Mouse (Mus musculus): ENCODE results near the gene Mpig6b. TPM values are rescaled to one million over a fixed set of nuclear protein-coding genes. Genes with fewer than 3 reads are reported as not detected.

The Mpig6b gene
- polyA plus RNA-seq, 1 experiment from 2014 or later, result 4.1 TPM

DNA sequence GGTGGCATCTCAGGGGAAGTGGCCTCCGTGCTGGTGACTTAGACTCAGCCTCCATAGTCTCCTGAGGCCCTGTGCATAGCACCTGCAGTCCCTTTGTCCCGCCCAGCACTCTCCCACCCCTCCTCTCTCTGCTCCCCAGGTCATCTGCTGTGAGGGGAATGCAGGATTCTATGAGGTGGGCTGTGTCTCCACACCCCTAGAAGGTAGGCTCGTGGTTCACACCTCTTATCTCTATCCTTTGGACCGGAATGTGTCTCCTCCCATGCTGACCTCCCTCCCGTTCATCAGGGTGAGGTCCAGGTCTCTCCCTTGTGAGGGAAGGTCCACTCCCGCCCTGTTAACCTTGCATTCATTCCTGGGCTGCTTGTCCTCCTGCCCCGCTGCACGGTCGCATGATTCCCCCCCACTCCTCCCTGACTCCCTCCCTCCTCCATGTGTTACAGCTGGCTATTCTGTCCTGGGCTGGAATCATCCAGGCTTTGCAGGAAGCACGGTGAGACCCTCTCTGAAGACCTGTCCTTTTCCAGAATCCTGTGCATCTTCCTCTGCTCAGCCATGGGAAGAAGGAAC is 34.3 kb upstream of the Mpig6b start:
- Histone ChIP-seq H3K36me3 (peaks cover 84% of the 10 kb centered on the region), H3K4me2 (no peak overlapping the region), H3K9me3 (replicated peaks) (no peaks in the 10 kb centered on the region), H3K27me3 (no peaks in the 10 kb centered on the region), H3K4me1 (replicated peaks) (peaks cover 52% of the 10 kb centered on the region), H3K27ac (no peak overlapping the region), H3K4me3 (replicated peaks) (no peak overlapping the region), H3K9ac (no peak overlapping the region)
- ATAC-seq (ENCODE audit: low read depth), result no peak
- WGBS (ENCODE audit: insufficient replicate concordance), result 72% methylated on average over 10 of the region's 10 CpGs
- no peak for DNase-seq

- Histone ChIP-seq H3K9me3 (replicated peaks) (no peaks in the 10 kb centered on the region), H3K36me3 (peaks cover 98% of the 10 kb centered on the region), H3K4me1 (replicated peaks) (peaks cover 31% of the 10 kb centered on the region), H3K9ac (no peak overlapping the region), H3K27me3 (no peaks in the 10 kb centered on the region), H3K27ac (no peak overlapping the region), H3K4me2 (no peak overlapping the region), H3K4me3 (replicated peaks) (no peak overlapping the region)
- no peak for ATAC-seq (ENCODE audit: low read depth)
- DNase-seq, result no peak
- WGBS (ENCODE audit: insufficient replicate concordance), result 87% methylated on average over 12 of the region's 12 CpGs
Measured at GRCm38 (mm10) chr17:35097164-35097655, 31.2 kb upstream of the Mpig6b start.

DNA sequence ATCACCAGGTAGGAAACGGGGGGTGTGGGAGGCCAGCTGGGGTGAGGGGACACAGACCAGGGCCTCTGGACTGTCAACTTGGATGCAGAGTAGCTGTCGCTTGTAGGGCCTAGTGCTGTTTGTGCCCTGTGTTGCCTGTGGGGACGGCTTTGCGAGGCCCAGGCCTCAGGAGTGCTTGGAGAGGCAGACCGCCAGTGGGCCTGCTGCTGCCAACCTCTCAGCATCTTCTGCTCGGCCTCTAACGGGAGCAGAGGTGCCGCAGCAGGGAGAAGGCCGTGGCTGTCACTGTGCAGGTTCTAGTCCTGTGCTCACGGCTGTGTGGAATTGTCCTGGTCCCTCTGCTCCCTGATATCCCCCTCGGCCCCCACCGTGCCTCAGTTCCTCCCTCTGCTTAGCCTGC is 30.6 kb upstream of the Mpig6b start:
- H3K4me3 ChIP-seq (replicated peaks), result no peak overlapping the region
- H3K27ac ChIP-seq, result no peak overlapping the region
- ATAC-seq (ENCODE audit: low read depth), result no peak
- no peak overlapping the region for H3K4me2 ChIP-seq
- H3K9me3 ChIP-seq (replicated peaks), result no peaks in the 10 kb centered on the region
- DNase-seq, result no peak
- 88% methylated on average over 12 of the region's 12 CpGs for WGBS (ENCODE audit: insufficient replicate concordance)
- peaks cover 28% of the 10 kb centered on the region for H3K4me1 ChIP-seq (replicated peaks)
- H3K27me3 ChIP-seq, result no peaks in the 10 kb centered on the region
- no peak overlapping the region for H3K9ac ChIP-seq
- peaks cover 97% of the 10 kb centered on the region for H3K36me3 ChIP-seq

DNA sequence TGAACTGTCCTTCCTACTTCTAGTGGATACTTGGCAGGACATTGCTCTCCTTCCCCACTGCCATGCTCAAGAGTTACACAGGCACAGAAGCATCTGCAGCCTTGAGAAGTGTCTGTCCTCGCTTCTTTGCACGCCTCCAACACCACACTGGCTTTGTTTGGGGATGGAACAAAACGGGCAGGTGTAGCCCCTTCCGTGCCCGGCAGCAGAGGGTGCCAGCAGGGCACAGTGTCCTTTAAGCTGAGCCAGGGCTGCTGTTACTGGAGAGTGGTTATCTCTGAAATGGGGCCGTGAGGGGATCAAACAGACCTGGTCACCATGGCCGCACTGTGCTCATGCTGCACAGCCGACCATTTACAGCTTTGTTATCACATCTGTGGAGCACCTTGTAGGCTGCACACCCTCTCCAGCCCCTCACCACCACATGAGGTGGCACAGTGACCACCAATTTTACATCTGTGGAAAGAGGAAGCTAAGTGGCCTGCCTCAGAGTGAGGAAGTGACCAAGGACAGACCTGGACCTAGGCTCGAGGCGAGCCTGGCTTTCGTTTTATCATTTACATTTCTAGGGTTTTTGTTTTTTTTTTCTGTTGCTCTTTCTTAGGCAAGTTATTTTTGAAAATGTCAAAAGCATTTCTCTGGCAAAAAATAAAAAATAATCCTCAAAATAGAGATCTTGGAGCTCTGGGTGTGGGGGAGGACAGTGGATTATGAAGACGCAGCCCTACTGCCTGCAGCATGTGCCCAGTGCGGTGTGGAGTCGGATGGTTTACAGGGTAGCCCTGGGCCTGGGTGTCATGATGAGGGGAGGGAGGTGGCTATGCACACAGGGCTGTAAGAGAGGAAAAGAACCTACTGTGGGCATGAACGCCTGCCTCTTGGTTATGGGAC is 28.7 kb upstream of the Mpig6b start:
- peaks cover 89% of the 10 kb centered on the region for H3K36me3 ChIP-seq
- H3K4me2 ChIP-seq, result no peak overlapping the region
- H3K27me3 ChIP-seq, result no peaks in the 10 kb centered on the region
- DNase-seq, result no peak
- no peaks in the 10 kb centered on the region for H3K9me3 ChIP-seq (replicated peaks)
- H3K4me3 ChIP-seq (replicated peaks), result no peak overlapping the region
- 78% methylated on average over 15 of the region's 15 CpGs for WGBS (ENCODE audit: insufficient replicate concordance)
- ATAC-seq (ENCODE audit: low read depth), result no peak
- peaks cover 31% of the 10 kb centered on the region for H3K4me1 ChIP-seq (replicated peaks)
- H3K9ac ChIP-seq, result no peak overlapping the region
- no peak overlapping the region for H3K27ac ChIP-seq

DNA sequence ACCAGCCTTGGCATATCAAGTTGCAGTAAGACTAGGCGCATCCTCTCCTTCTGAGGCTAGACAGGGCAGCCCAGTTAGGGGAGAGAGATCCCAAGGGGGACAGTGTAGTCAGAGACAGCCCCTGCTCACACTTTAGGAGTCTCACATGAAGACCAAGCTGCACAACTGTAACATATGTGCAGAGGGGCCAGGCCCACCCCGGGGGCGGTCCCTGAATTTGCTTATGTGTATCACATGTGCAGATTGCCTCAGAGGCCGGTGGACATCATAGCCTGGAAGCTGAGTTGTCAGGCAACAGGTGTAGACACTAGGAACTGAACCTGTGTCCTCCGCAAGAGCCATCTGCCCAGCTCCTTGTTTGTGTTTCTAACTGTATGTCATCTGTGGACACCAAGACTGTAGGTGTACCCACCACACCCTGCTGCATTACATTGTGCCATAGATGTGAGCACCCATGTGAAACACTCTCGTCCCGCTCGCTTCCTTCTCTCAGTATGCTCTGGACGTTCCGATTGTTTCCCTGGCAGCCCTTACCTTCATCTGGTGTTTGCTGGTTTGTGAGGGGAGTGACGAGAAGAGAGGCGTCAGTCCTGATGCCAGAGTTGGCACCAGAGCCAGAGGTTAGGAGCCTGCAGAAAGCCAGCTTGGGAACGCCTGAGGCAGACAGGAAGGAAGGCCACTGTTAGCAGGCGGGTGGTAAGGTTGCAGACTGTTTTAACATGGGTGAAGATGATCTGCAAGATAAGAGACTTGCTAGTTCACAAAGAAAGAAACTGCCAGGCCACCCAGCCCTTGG is 26.6 kb upstream of the Mpig6b start:
- Histone ChIP-seq H3K9me3 (replicated peaks) (no peaks in the 10 kb centered on the region), H3K9ac (no peak overlapping the region), H3K36me3 (peaks cover 70% of the 10 kb centered on the region), H3K27me3 (no peaks in the 10 kb centered on the region), H3K4me1 (replicated peaks) (peaks cover 38% of the 10 kb centered on the region), H3K4me2 (no peak overlapping the region), H3K27ac (no peak overlapping the region), H3K4me3 (replicated peaks) (no peak overlapping the region)
- WGBS (ENCODE audit: insufficient replicate concordance), result 86% methylated on average over 14 of the region's 14 CpGs
- ATAC-seq (ENCODE audit: low read depth) (no peak), DNase-seq (no peak)

GRCm38 (mm10) chr17:35090166-35090932 is 24.4 kb upstream of the Mpig6b start:
- peak; percentile 59 for ATAC-seq (ENCODE audit: low read depth)
- Histone ChIP-seq H3K36me3 (peaks cover 47% of the 10 kb centered on the region), H3K27me3 (0 out of 2 replicates have a peak, but pooled peaks cover 4% of the 10 kb centered on the region), H3K4me2 (peak overlapping the region; percentile 79), H3K27ac (peak overlapping the region; percentile 91), H3K4me1 (replicated peaks) (peaks cover 43% of the 10 kb centered on the region), H3K9ac (peak overlapping the region; percentile 87), H3K4me3 (replicated peaks) (peak overlapping the region; percentile 74), H3K9me3 (replicated peaks) (no peaks in the 10 kb centered on the region)
- 57% methylated on average over 8 of the region's 8 CpGs for WGBS (ENCODE audit: insufficient replicate concordance)
- peak; percentile 67 for DNase-seq

DNA sequence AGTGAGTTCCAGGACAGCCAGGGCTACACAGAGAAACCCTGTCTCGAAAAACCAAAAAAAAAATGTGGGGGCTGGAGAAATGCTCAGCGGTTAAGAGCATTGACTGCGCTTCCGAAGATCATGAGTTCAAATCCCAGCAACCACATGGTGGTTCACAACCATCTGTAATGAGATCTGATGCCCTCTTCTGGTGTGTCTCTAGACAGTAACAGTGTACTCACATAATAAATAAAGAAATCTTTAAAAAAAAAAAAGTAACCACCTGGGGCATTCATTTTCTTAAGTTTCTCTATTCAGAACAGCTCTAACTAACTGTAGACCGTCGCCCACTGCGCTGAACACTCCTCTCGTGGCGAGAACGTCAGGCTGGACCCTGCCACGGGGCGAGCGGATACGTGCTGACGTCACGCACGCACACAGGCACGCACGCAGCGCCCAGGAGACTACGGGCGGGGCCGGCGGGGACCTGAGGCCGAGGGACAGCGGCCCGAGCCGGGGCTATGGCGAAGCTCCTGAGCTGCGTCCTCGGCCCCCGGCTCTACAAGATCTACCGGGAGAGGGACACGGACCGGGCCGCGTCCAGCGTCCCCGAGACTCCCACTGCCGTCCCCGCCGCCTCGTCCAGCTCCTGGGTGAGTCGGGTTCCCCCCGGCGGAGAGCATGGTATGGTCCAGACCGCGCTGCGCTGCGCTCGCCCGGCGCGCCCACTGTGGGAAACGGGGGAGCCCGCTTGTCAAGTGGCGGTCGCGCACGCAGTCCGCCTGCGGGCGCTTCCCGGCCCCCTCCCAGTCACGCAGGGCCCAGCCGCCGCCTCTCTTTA is 23.1 kb upstream of the Mpig6b start, which contains the start of gene Abhd16a:
Abhd16a (plus strand) TSS at position 439 of the 820 bp plus-strand sequence.
- ATAC-seq (ENCODE audit: low read depth) (peak; percentile 96), DNase-seq (peak; percentile 92)
- 2% methylated on average over 66 of the region's 67 CpGs for WGBS (ENCODE audit: insufficient replicate concordance)
- H3K27me3 ChIP-seq, result 0 out of 2 replicates have a peak, but pooled peaks cover 4% of the 10 kb centered on the region
- peak within 1 kb of the TSS; percentile 74 for H3K4me3 ChIP-seq (replicated peaks)
- peak within 1 kb of the TSS; percentile 91 for H3K27ac ChIP-seq
- H3K9me3 ChIP-seq (replicated peaks), result no peaks in the 10 kb centered on the region
- H3K9ac ChIP-seq, result peak within 1 kb of the TSS; percentile 87
- H3K4me1 ChIP-seq (replicated peaks), result peaks cover 49% of the 10 kb centered on the region
- H3K4me2 ChIP-seq, result peak within 1 kb of the TSS; percentile 79
- H3K36me3 ChIP-seq, result peaks cover 34% of the 10 kb centered on the region

GRCm38 (mm10) chr17:35088151-35088550 is 22.2 kb upstream of the Mpig6b start:
- Histone ChIP-seq H3K36me3 (peaks cover 25% of the 10 kb centered on the region), H3K27ac (no peak overlapping the region), H3K9ac (no peak overlapping the region), H3K4me2 (no peak overlapping the region), H3K27me3 (0 out of 2 replicates have a peak, but pooled peaks cover 4% of the 10 kb centered on the region), H3K9me3 (replicated peaks) (no peaks in the 10 kb centered on the region), H3K4me3 (replicated peaks) (no peak overlapping the region), H3K4me1 (replicated peaks) (peaks cover 53% of the 10 kb centered on the region)
- DNase-seq (no peak), ATAC-seq (ENCODE audit: low read depth) (no peak)
- 34% methylated on average over 2 of the region's 2 CpGs for WGBS (ENCODE audit: insufficient replicate concordance)

DNA sequence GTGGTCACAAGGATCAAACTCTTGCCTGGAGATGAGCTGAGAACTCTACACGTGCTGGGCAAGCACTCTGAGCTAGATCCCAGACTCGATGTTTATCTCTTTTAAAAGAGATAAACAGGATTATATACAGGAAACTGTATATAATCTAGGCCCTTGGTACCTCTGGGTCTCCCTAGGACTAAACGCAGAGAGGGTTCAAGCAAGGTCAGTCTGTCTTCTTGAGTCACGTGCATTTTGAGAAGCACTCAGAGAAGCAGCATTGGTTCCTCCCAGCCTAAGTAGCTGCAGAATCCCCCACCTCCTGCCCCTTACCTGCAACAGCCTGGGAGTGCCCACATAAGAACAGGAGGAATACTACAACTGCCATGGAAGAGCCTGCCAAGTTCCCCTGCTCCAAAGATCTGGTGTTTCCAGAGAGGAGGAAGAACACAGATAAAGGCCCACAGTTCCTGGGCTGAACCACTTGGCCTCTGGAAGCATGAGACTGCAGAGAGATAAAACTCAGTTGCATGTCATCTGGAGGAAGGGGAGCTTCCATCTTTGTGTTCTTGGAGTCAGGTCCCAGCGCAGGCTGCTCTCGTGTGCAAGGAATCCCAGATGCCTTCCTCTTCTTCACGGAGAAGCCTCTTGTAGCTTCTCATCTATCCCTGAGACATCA is 19.4 kb upstream of the Mpig6b start, which contains the start of gene Ly6g6f:
Ly6g6f (minus strand) TSS at position 403 of the 658 bp plus-strand sequence.
- H3K9ac ChIP-seq, result no peak within 1 kb of the TSS; the same call in 1 of the 2 replicates
- DNase-seq, result no peak
- ATAC-seq (ENCODE audit: low read depth), result no peak
- WGBS (ENCODE audit: insufficient replicate concordance), result 40% methylated on average over 7 of the region's 7 CpGs
- no peak within 1 kb of the TSS for H3K4me2 ChIP-seq
- H3K36me3 ChIP-seq, result no peaks in the 10 kb centered on the region; the same call in 1 of the 2 replicates
- no peaks in the 10 kb centered on the region for H3K9me3 ChIP-seq (replicated peaks)
- H3K4me3 ChIP-seq (replicated peaks), result no peak within 1 kb of the TSS
- peak within 1 kb of the TSS; percentile 43 for H3K27ac ChIP-seq
- peaks cover 37% of the 10 kb centered on the region for H3K4me1 ChIP-seq (replicated peaks)
- 0 out of 2 replicates have a peak, but pooled peaks cover 4% of the 10 kb centered on the region for H3K27me3 ChIP-seq

Measured in liver, embryonic 13.5 days (tissue).